Mouse (Mus musculus) duodenum, adult 2 months (tissue): ENCODE results near the gene Gm21454. TPM values are rescaled to one million over a fixed set of nuclear protein-coding genes. Genes with fewer than 3 reads are reported as not detected.

Experiments
- polyA plus RNA-seq: library from polyadenylated mRNA; depleted of rRNA; stranded (reverse); fragments of >200 nt; gene quantifications from 2 replicates; pipeline ENCODE4 v1.2.3, GENCODE M21; 2012; ENCODE audit warnings: low replicate concordance; rRNA removed

Gene Gm21454
- not detected in 2 replicates for polyA plus RNA-seq

GRCm38 (mm10) chrY:13252091-13252490 lies at the start of gene Gm21454, which contains the start of gene Gm21440:
Gene Gm21454 (plus strand): TSS chrY:13252442.
Gene Gm21440 (plus strand): TSS chrY:13252391.

DNA sequence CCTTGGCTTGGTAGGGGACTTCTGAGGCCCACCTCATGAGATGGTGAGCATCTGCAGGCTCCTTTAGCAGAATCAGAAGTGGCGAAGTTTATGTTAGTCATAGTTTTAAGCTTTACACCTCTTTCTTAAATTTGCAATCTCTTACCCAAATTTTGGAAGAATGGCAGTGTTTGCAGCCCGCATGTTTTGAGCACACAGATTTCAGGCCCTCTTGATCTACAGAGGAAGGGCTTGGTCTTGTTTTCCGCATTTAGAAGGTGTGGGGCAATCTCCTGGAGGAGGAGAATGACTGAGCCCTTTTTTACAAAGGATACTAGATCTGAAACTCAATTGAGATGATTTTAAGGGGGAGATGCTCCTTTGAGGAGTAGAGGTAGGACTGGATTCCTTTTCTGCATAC lies 28.4 kb upstream of the Gm21454 start, which contains the start of gene Gm21828:
TSS of gene Gm21828 (minus strand) at position 101 of the 400 bp plus-strand sequence.

DNA sequence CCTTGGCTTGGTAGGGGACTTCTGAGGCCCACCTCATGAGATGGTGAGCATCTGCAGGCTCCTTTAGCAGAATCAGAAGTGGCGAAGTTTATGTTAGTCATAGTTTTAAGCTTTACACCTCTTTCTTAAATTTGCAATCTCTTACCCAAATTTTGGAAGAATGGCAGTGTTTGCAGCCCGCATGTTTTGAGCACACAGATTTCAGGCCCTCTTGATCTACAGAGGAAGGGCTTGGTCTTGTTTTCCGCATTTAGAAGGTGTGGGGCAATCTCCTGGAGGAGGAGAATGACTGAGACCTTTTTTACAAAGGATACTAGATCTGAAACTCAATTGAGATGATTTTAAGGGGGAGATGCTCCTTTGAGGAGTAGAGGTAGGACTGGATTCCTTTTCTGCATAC lies 96.7 kb downstream of the Gm21454 start, which contains the start of gene Gm21725:
TSS of gene Gm21725 (minus strand) at position 101 of the 400 bp plus-strand sequence.

Other genes starting within 250 kb of the Gm21454 start
- gene Gm20807, start 209.6 kb upstream of the Gm21454 start, polyA plus RNA-seq, result not detected in 2 replicates
- not detected in 2 replicates for gene Gm21891, start 119.0 kb upstream of the Gm21454 start, polyA plus RNA-seq
- not detected in 2 replicates for gene Gm21425, start 90.5 kb upstream of the Gm21454 start, polyA plus RNA-seq
- gene Gm21828, start 28.5 kb upstream of the Gm21454 start, polyA plus RNA-seq, result not detected in 2 replicates
- gene Gm21440, start 51 bp upstream of the Gm21454 start, polyA plus RNA-seq, result not detected in 2 replicates
- gene Gm21725, start 96.6 kb downstream of the Gm21454 start, polyA plus RNA-seq, result not detected in 2 replicates
- gene Gm21866, start 213.1 kb downstream of the Gm21454 start, polyA plus RNA-seq, result not detected in 2 replicates
- not detected in 2 replicates for gene Gm20773, start 241.6 kb downstream of the Gm21454 start, polyA plus RNA-seq